Mouse (Mus musculus) limb, embryonic 14.5 days (tissue): ENCODE measurements at regions not wholly inside any gene's neighbourhood (a gene's known extent, or its start where the extent isn't known, plus 50 kb on each side); places are given as distances from the start of the nearest gene placed in this dataset.
A peak's percentile ranks its signal among the peaks of the same experiment; 100 is the strongest.

Experiments used
- ATAC-seq: fragments of 200-750 bp; cut with Nextera tagmentation; 2 replicates; pipeline ENCODE4 v1.8.0; 2017; ENCODE audit warnings: low read depth, moderate number of reproducible peaks, moderate TSS enrichment; ENCODE audit not compliant: low FRiP score
- DNase-seq: peaks from one replicate; pipeline ENCODE4 v3.0.0-alpha.2; 2015; ENCODE audit warnings: low spot score
- H3K27ac ChIP-seq: fragments of 300-500 bp; sonication (generic); replicated peaks from 2 replicates; pipeline ENCODE4 v1.5.1; 2014; ENCODE audit warnings: low read depth, mild to moderate bottlenecking, low read length, moderate library complexity, mixed read lengths
- H3K27me3 ChIP-seq: fragments of 300-500 bp; sonication (generic); 2 replicates; pipeline ENCODE4 v1.6.1; 2014; ENCODE audit warnings: low read length, mixed read lengths; ENCODE audit not compliant: control insufficient read depth, insufficient read depth
- H3K36me3 ChIP-seq: fragments of 300-500 bp; sonication (generic); 2 replicates; pipeline ENCODE4 v1.6.1; 2014; ENCODE audit warnings: mild to moderate bottlenecking, low read length, moderate library complexity, mixed read lengths; ENCODE audit not compliant: control insufficient read depth, insufficient read depth
- H3K4me1 ChIP-seq: fragments of 300-500 bp; sonication (generic); 2 replicates; pipeline ENCODE4 v1.6.1; 2014; ENCODE audit warnings: antibody characterized with exemption, low read length, mixed read lengths; ENCODE audit not compliant: control insufficient read depth, insufficient read depth
- H3K4me2 ChIP-seq: fragments of 300-500 bp; sonication (generic); replicated peaks from 2 replicates; pipeline ENCODE4 v1.6.1; 2014; ENCODE audit warnings: low read depth, mild to moderate bottlenecking, low read length, moderate library complexity; ENCODE audit not compliant: severe bottlenecking
- H3K4me3 ChIP-seq: fragments of 300-500 bp; sonication (generic); replicated peaks from 2 replicates; pipeline ENCODE4 v1.5.1; 2014; ENCODE audit warnings: low read length
- H3K9ac ChIP-seq: fragments of 300-500 bp; sonication (generic); 2 replicates; pipeline ENCODE4 v1.6.1; 2014; ENCODE audit warnings: mild to moderate bottlenecking, low read depth, low read length, moderate library complexity; ENCODE audit not compliant: severe bottlenecking
- H3K9me3 ChIP-seq: fragments of 300-500 bp; sonication (generic); 2 replicates; pipeline ENCODE4 v1.6.1; 2016; ENCODE audit warnings: low read length; ENCODE audit not compliant: control insufficient read depth
- POLR2A ChIP-seq: fragments of 200-500 bp; IDR thresholded peaks from 2 replicates; pipeline ENCODE4 v1.8.0; 2012; ENCODE audit warnings: inconsistent platforms, mild to moderate bottlenecking, moderate library complexity, borderline replicate concordance; ENCODE audit not compliant: insufficient read depth, insufficient read length; ENCODE audit errors: extremely low read depth
- WGBS: fragments of 180-500 bp; shearing (Covaris S2); extraction: QIAGEN DNeasy Blood & Tissue Kit; methylation state at CpG from one replicate; pipeline ENCODE4 v1.1.7; 2014; 5-methylcytosine and 5-hydroxymethylcytosine counted together

GRCm38 (mm10) chr12:51081809-51082208 is 266.1 kb upstream of the G2e3 start:
- H3K9ac ChIP-seq = no peak overlapping the region
- DNase-seq (no peak), ATAC-seq (no peak)
- H3K27ac ChIP-seq = no peak overlapping the region
- H3K36me3 ChIP-seq = no peaks in the 10 kb centered on the region
- no peak for TF ChIP-seq POLR2A
- H3K4me3 ChIP-seq = no peak overlapping the region
- H3K9me3 ChIP-seq = no peaks in the 10 kb centered on the region
- WGBS = 77% methylated on average over 8 of the region's 8 CpGs
- H3K4me1 ChIP-seq = no peaks in the 10 kb centered on the region
- no peaks in the 10 kb centered on the region for H3K27me3 ChIP-seq
- no peak overlapping the region for H3K4me2 ChIP-seq

DNA sequence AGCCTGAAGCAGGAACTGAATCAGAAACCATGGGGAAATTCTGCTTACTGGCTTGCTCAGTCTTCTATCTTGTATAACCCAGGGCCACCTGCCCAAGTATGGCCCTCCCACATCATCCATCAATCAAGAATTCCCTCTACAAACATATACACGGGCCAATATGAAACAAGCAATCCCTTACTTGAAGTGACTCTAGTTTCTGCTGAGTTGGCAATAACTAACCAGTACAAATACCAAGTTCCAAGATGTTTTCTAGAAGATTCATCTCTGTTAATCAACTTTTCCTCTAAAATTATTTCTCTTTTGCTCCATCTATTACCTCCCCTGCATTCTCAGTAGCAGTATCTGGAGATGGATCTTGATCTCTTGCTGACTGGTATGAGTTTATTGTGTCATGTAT is 274.4 kb upstream of the G2e3 start:
- no peak for ATAC-seq
- H3K27ac ChIP-seq = no peak overlapping the region
- no peaks in the 10 kb centered on the region for H3K36me3 ChIP-seq
- no peaks in the 10 kb centered on the region for H3K9me3 ChIP-seq
- H3K4me2 ChIP-seq = no peak overlapping the region
- H3K4me3 ChIP-seq = no peak overlapping the region
- no peak for TF ChIP-seq POLR2A
- H3K9ac ChIP-seq = no peak overlapping the region
- WGBS = 77% methylated on average over 1 of the region's 1 CpGs
- H3K4me1 ChIP-seq = no peaks in the 10 kb centered on the region
- H3K27me3 ChIP-seq = no peaks in the 10 kb centered on the region
- DNase-seq = no peak

DNA sequence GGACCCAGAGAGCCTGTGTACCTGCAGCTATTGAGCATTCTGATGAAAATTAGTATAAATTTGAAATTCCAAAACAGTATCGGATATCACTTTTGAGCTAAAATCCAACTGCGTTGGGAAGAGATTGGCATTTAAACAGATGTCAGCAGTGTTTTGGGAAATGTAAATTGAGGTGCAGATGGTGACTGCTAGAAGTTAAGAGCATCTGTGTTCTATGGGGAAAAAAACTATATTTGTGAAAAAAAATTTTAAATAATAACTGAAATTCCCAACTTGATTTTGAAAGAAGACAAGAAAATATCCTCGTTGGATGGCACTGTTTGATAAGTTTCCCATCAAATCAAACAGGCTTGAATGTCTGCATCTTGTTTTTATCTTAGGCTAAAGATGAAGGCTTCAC is 286.9 kb upstream of the G2e3 start:
- 89% methylated on average over 3 of the region's 3 CpGs for WGBS
- DNase-seq = no peak
- H3K27me3 ChIP-seq = no peaks in the 10 kb centered on the region
- no peak overlapping the region for H3K4me2 ChIP-seq
- no peaks in the 10 kb centered on the region for H3K4me1 ChIP-seq
- H3K4me3 ChIP-seq = no peak overlapping the region
- no peak overlapping the region for H3K9ac ChIP-seq
- no peak for ATAC-seq
- H3K36me3 ChIP-seq = no peaks in the 10 kb centered on the region
- no peak for TF ChIP-seq POLR2A
- H3K9me3 ChIP-seq = no peaks in the 10 kb centered on the region
- no peak overlapping the region for H3K27ac ChIP-seq

DNA sequence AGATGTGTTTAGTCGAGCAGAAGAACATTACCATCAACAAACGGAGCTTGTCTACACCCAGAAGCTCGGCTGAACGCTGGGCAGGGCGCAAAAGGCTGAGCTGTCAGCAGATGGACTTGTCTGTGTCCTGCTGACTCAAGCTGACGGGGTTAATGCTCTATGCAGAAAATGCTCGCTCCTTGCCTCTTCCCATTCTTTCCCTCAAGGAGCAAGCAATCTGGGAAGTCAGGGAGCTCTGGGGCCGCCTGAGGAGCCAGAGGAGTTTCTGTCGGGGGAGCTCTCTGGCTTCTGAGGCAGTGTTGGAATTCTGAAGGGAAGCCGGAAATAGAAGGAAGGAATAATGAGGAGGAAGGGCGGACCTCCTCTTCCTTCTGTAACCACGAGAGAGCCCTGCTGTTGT is 289.3 kb upstream of the G2e3 start:
- DNase-seq (no peak), ATAC-seq (no peak)
- Histone ChIP-seq H3K4me3 (no peak overlapping the region), H3K27ac (no peak overlapping the region), H3K27me3 (no peaks in the 10 kb centered on the region), H3K9me3 (no peaks in the 10 kb centered on the region), H3K4me1 (no peaks in the 10 kb centered on the region), H3K4me2 (peak overlapping the region; percentile 33), H3K9ac (peak overlapping the region; percentile 44), H3K36me3 (no peaks in the 10 kb centered on the region)
- WGBS = 23% methylated on average over 12 of the region's 12 CpGs
- no peak for TF ChIP-seq POLR2A

- WGBS = 37% methylated on average over 10 of the region's 10 CpGs
- H3K9me3 ChIP-seq = no peaks in the 10 kb centered on the region
- H3K4me1 ChIP-seq = no peaks in the 10 kb centered on the region
- peak overlapping the region; percentile 44; the same call in 1 of the 2 replicates for H3K9ac ChIP-seq
- H3K27me3 ChIP-seq = no peaks in the 10 kb centered on the region
- DNase-seq = no peak
- H3K4me3 ChIP-seq = no peak overlapping the region
- TF ChIP-seq POLR2A = no peak
- no peak overlapping the region for H3K27ac ChIP-seq
- 0 out of 2 replicates have a peak, but pooled peaks have one; percentile 9 for ATAC-seq
- H3K4me2 ChIP-seq = peak overlapping the region; percentile 33; the same call in 1 of the 2 replicates
- H3K36me3 ChIP-seq = no peaks in the 10 kb centered on the region
These were observed 289.8 kb upstream of the G2e3 start for GRCm38 (mm10) chr12:51058104-51058503.

GRCm38 (mm10) chr12:51047116-51047515 is 300.7 kb upstream of the G2e3 start:
- H3K9me3 ChIP-seq = no peaks in the 10 kb centered on the region
- DNase-seq (no peak), ATAC-seq (no peak)
- H3K27me3 ChIP-seq = no peaks in the 10 kb centered on the region
- no peaks in the 10 kb centered on the region for H3K4me1 ChIP-seq
- no peak overlapping the region for H3K4me3 ChIP-seq
- TF ChIP-seq POLR2A = no peak
- 64% methylated on average over 7 of the region's 7 CpGs for WGBS
- H3K4me2 ChIP-seq = no peak overlapping the region
- no peaks in the 10 kb centered on the region for H3K36me3 ChIP-seq
- H3K27ac ChIP-seq = no peak overlapping the region
- H3K9ac ChIP-seq = no peak overlapping the region
